ENCODE assay signal across 13 mouse cellular contexts in genomic region chr3:95319110-95319509, GRCm38 (mm10). TPM values are rescaled to one million over a fixed set of nuclear protein-coding genes. Genes with fewer than 3 reads are reported as not detected.
DNase-seq lines count a peak whose midpoint lies in the region; ATAC-seq and TF ChIP-seq lines count a peak whose summit lies in the region.
"Had no signal": no experiment of that assay in that cellular context is flagged by ENCODE, and none has a peak within 500 bp of the region (broad histone marks: within the 10 kb centered on the region; RNA-seq: fewer than 3 reads in every experiment).

No protein-coding gene starts in this region.

- no peaks in the 10 kb centered on the region for H3K27me3 ChIP-seq in heart, embryonic 13.5 days (replicated peaks)
- H3K27me3 ChIP-seq in lung, embryonic 14.5 days (ENCODE audit: insufficient read depth, low read length): no peaks in the 10 kb centered on the region
- no peaks in the 10 kb centered on the region for H3K27me3 ChIP-seq in liver, embryonic 13.5 days
- H3K27me3 ChIP-seq: forebrain, embryonic 12.5 days had no signal

- peak overlapping the region; percentile 88 for H3K4me2 ChIP-seq in heart, embryonic 13.5 days
- H3K4me2 ChIP-seq in lung, embryonic 14.5 days: peak overlapping the region; percentile 40
- peak overlapping the region; percentile 51 for H3K4me2 ChIP-seq in liver, embryonic 13.5 days
- H3K4me2 ChIP-seq: forebrain, embryonic 12.5 days had no signal

- 40% methylated on average over 2 of the region's 2 CpGs for WGBS in heart, embryonic 13.5 days
- WGBS in lung, embryonic 14.5 days: 54% methylated on average over 2 of the region's 2 CpGs
- 68% methylated on average over 2 of the region's 2 CpGs for WGBS in liver, embryonic 13.5 days (ENCODE audit: insufficient replicate concordance)

- peaks cover 49% of the 10 kb centered on the region for H3K4me1 ChIP-seq in heart, embryonic 13.5 days
- peaks cover 20% of the 10 kb centered on the region; the same call in 1 of the 2 replicates for H3K4me1 ChIP-seq in lung, embryonic 14.5 days (ENCODE audit: insufficient read depth)
- H3K4me1 ChIP-seq in liver, embryonic 13.5 days (replicated peaks): peaks cover 67% of the 10 kb centered on the region

- peak overlapping the region; percentile 84 for H3K27ac ChIP-seq in heart, embryonic 13.5 days (replicated peaks)
- peak overlapping the region; percentile 85 for H3K27ac ChIP-seq in lung, embryonic 14.5 days (ENCODE audit: low read depth)
- peak overlapping the region; percentile 79 for H3K27ac ChIP-seq in liver, embryonic 13.5 days
- H3K27ac ChIP-seq: forebrain, embryonic 12.5 days had no signal

- DNase-seq in heart, adult 18-20 months: no peak
- DNase-seq in lung, embryonic 14.5 days: no peak
- no peak for DNase-seq in lung, postnatal 36 days
- DNase-seq in brain, adult 2 months (ENCODE audit: low read depth, low spot score): peak; percentile 14
- no peak for DNase-seq in liver, embryonic 13.5 days
- DNase-seq in cerebellum, postnatal 4 days (ENCODE audit: low spot score in 2 of 2): no peak
- DNase-seq: cerebellum, adult 11 months had no signal

- H3K9me3 ChIP-seq in heart, embryonic 13.5 days: no peaks in the 10 kb centered on the region
- H3K9me3 ChIP-seq in lung, embryonic 14.5 days (ENCODE audit: low read depth, low read length): no peaks in the 10 kb centered on the region
- no peaks in the 10 kb centered on the region for H3K9me3 ChIP-seq in liver, embryonic 13.5 days (replicated peaks)
- H3K9me3 ChIP-seq: forebrain, embryonic 12.5 days had no signal

- H3K9ac ChIP-seq in heart, embryonic 13.5 days: peak overlapping the region; percentile 68
- H3K9ac ChIP-seq in lung, embryonic 14.5 days: peak overlapping the region; percentile 13; the same call in 1 of the 2 replicates
- H3K9ac ChIP-seq in liver, embryonic 13.5 days: peak overlapping the region; percentile 50
- H3K9ac ChIP-seq: forebrain, embryonic 12.5 days had no signal

- no peak for TF ChIP-seq CTCF in lung, embryonic 14.5 days (IDR thresholded peaks at IDR 0.05; ENCODE audit: low read depth)

- peaks cover 47% of the 10 kb centered on the region for H3K36me3 ChIP-seq in heart, embryonic 13.5 days
- peaks cover 47% of the 10 kb centered on the region for H3K36me3 ChIP-seq in lung, embryonic 14.5 days (ENCODE audit: insufficient read depth)
- peaks cover 62% of the 10 kb centered on the region for H3K36me3 ChIP-seq in liver, embryonic 13.5 days

- H3K4me3 ChIP-seq in heart, embryonic 13.5 days: peak overlapping the region; percentile 4; the same call in 1 of the 2 replicates
- no peak overlapping the region for H3K4me3 ChIP-seq in lung, embryonic 14.5 days (ENCODE audit: low read depth, low read length)
- H3K4me3 ChIP-seq in liver, embryonic 13.5 days (replicated peaks): peak overlapping the region; percentile 22
- H3K4me3 ChIP-seq: forebrain, embryonic 12.5 days; myocyte had no signal

- ATAC-seq in heart, embryonic 13.5 days (ENCODE audit: extremely low read depth, insufficient number of reproducible peaks, low FRiP score, low TSS enrichment): no peak
- ATAC-seq in lung, embryonic 14.5 days (ENCODE audit: insufficient read depth): no peak
- ATAC-seq in liver, embryonic 13.5 days (ENCODE audit: low read depth): no peak
- ATAC-seq in megakaryocyte-erythroid progenitor cell, adult 5-6 weeks (replicated peaks; ENCODE audit: low FRiP score, low TSS enrichment, poor library complexity, severe bottlenecking): no peak
- ATAC-seq: inflammation-experienced regulatory T-cells, adult 6 months had no signal

RNA-seq across cellular contexts. Expression of gene Cers2, which starts 4.5 kb away (rescaled TPM):
- polyA plus RNA-seq in heart, embryonic 13.5 days (2015; fragmentation: Nextera tagmentation; extraction: Ambion mirVana): 128 and 140 TPM in 2 replicates
- total RNA-seq in heart, adult 18-20 months (2021): 10 to 100 TPM; 30.3 to 32.4 TPM
- polyA plus RNA-seq in lung, embryonic 14.5 days (2014; fragmentation: Nextera tagmentation; extraction: Ambion mirVana): 170 and 185 TPM in 2 replicates
- 113 and 125 TPM in 2 replicates for polyA plus RNA-seq in liver, embryonic 13.5 days (2015; fragmentation: Nextera tagmentation; extraction: Ambion mirVana)
- total RNA-seq in megakaryocyte-erythroid progenitor cell, adult 5-6 weeks (2014; fragmentation: Nextera tagmentation): 199 and 268 TPM in 2 replicates
- total RNA-seq in megakaryocyte-erythroid progenitor cell, adult 5-6 weeks (2017): 118 and 125 TPM in 2 replicates

RNA-seq across cellular contexts. Expression of gene Anxa9, which starts 12.1 kb away (rescaled TPM):
- polyA plus RNA-seq in heart, embryonic 13.5 days (2015; fragmentation: Nextera tagmentation; extraction: Ambion mirVana): 0.90 and 1.1 TPM in 2 replicates
- total RNA-seq in heart, adult 18-20 months (2021): under 1 TPM; 0.59 to 0.65 TPM
- polyA plus RNA-seq in lung, embryonic 14.5 days (2014; fragmentation: Nextera tagmentation; extraction: Ambion mirVana): 1.8 and 2.0 TPM in 2 replicates
- 3.0 and 3.1 TPM in 2 replicates for polyA plus RNA-seq in liver, embryonic 13.5 days (2015; fragmentation: Nextera tagmentation; extraction: Ambion mirVana)
- total RNA-seq in megakaryocyte-erythroid progenitor cell, adult 5-6 weeks (2014; fragmentation: Nextera tagmentation): 25.5 and 35.5 TPM in 2 replicates
- total RNA-seq in megakaryocyte-erythroid progenitor cell, adult 5-6 weeks (2017): 15.6 and 16.7 TPM in 2 replicates
- total RNA-seq: gastrocnemius, adult 8-10 months had no signal

RNA-seq across cellular contexts. Expression of gene Prune1, which starts 37.2 kb away (rescaled TPM):
- 24.5 and 26.0 TPM in 2 replicates for polyA plus RNA-seq in heart, embryonic 13.5 days (2015; fragmentation: Nextera tagmentation; extraction: Ambion mirVana)
- 10 to 100 TPM; 25.5 to 25.6 TPM for total RNA-seq in heart, adult 18-20 months (2021)
- 20.0 and 23.5 TPM in 2 replicates for polyA plus RNA-seq in lung, embryonic 14.5 days (2014; fragmentation: Nextera tagmentation; extraction: Ambion mirVana)
- polyA plus RNA-seq in liver, embryonic 13.5 days (2015; fragmentation: Nextera tagmentation; extraction: Ambion mirVana): 8.6 and 11.0 TPM in 2 replicates
- total RNA-seq in megakaryocyte-erythroid progenitor cell, adult 5-6 weeks (2014; fragmentation: Nextera tagmentation): 20.2 and 24.8 TPM in 2 replicates
- total RNA-seq in megakaryocyte-erythroid progenitor cell, adult 5-6 weeks (2017): 10.1 and 14.6 TPM in 2 replicates

RNA-seq across cellular contexts. Expression of gene Setdb1, which starts 37.9 kb away (rescaled TPM):
- polyA plus RNA-seq in heart, embryonic 13.5 days (2015; fragmentation: Nextera tagmentation; extraction: Ambion mirVana): 20.1 and 21.2 TPM in 2 replicates
- total RNA-seq in heart, adult 18-20 months (2021): 10 to 100 TPM; 10.9 to 11.6 TPM
- 50.7 and 52.0 TPM in 2 replicates for polyA plus RNA-seq in lung, embryonic 14.5 days (2014; fragmentation: Nextera tagmentation; extraction: Ambion mirVana)
- polyA plus RNA-seq in liver, embryonic 13.5 days (2015; fragmentation: Nextera tagmentation; extraction: Ambion mirVana): 15.9 and 20.0 TPM in 2 replicates
- total RNA-seq in megakaryocyte-erythroid progenitor cell, adult 5-6 weeks (2014; fragmentation: Nextera tagmentation): 58.7 and 67.9 TPM in 2 replicates
- 44.1 and 46.5 TPM in 2 replicates for total RNA-seq in megakaryocyte-erythroid progenitor cell, adult 5-6 weeks (2017)

RNA-seq across cellular contexts. Expression of gene Mindy1, which starts 38.0 kb away (rescaled TPM):
- 24.3 TPM in 2 replicates for polyA plus RNA-seq in heart, embryonic 13.5 days (2015; fragmentation: Nextera tagmentation; extraction: Ambion mirVana)
- 10 to 100 TPM; 19.1 to 23.2 TPM for total RNA-seq in heart, adult 18-20 months (2021)
- polyA plus RNA-seq in lung, embryonic 14.5 days (2014; fragmentation: Nextera tagmentation; extraction: Ambion mirVana): 36.5 and 40.0 TPM in 2 replicates
- polyA plus RNA-seq in liver, embryonic 13.5 days (2015; fragmentation: Nextera tagmentation; extraction: Ambion mirVana): 17.0 and 18.6 TPM in 2 replicates
- 36.8 and 46.9 TPM in 2 replicates for total RNA-seq in megakaryocyte-erythroid progenitor cell, adult 5-6 weeks (2014; fragmentation: Nextera tagmentation)
- total RNA-seq in megakaryocyte-erythroid progenitor cell, adult 5-6 weeks (2017): 37.5 and 45.3 TPM in 2 replicates

Comparison
In these comparisons a context has a peak if more than half of its experiments do, and no peak if none do; other contexts are left out.
1. H3K9ac ChIP-seq: peak in every context shown above with its lines; median percentile 68 in heart, embryonic 13.5 days; 50 in liver, embryonic 13.5 days; 13 in lung, embryonic 14.5 days.